Mouse (Mus musculus): ENCODE results near the gene 9930021J03Rik. TPM values are rescaled to one million over a fixed set of nuclear protein-coding genes. Genes with fewer than 3 reads are reported as not detected.

9930021J03Rik gene
- polyA plus RNA-seq (2012; rRNA removed; ENCODE audit: low replicate concordance): 7.2 and 11.1 TPM in 2 replicates

GRCm38 (mm10) chr19:29805917-29806785 is at the start of gene 9930021J03Rik:
Gene 9930021J03Rik, minus strand, starts transcription at chr19:29805989.

DNA sequence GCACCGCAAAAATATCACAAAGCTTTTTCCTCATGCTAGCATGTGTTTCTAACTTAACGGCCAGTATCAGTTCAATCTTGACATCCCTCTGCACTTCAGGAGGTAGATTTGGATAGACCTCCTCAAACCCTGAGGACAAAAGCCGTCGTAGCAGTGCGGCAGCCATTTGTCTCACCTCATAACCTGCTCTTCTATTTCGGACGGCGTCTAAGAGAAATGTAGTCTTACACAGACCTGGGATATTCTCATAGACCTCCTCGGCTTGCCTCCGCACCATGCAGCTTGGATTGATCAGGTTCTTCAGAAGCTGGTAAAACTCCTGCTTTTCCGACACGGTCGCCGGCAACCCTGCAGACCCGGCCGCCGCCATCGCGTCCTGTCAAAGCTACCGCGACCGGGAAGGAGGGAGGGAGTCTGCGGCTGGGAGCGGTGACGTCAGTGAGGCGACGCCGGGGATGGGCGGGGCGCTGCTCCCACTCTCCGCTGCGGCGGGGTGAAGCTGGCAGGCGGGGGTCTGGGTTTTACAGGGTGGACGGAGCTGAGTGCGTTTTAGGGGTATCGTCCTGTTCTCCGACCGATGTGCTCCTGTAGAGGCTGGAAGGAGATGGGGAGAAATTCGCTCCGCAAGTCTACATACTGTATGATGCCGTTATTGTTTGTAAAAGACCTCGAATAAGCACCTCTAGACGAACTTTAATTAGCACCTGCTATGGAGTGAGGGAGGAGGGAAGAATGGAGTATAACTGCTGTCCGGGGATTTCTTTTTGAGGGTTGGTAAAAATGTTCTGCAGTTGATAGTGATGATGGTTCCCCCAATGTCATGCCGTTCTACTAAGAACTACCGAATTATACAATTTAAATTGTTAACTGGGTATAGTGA is 7.0 kb upstream of the 9930021J03Rik start, which contains the start of gene Ranbp6:
Ranbp6 (minus strand) TSS at position 394 of the 880 bp plus-strand sequence.

GRCm38 (mm10) chr19:29697245-29697874 is 108.4 kb downstream of the 9930021J03Rik start, which contains the start of gene Mlana:
Gene Mlana, plus strand, starts transcription at chr19:29697824.

Other genes with a start within 250 kb of the 9930021J03Rik start
- gene Ermp1, start 157.6 kb downstream of the 9930021J03Rik start, polyA plus RNA-seq (2012; rRNA removed; ENCODE audit: low replicate concordance): 45.1 and 67.4 TPM in 2 replicates
- 0.57 TPM in 1 of 2 replicates, not detected in the other for gene Mlana, start 108.2 kb downstream of the 9930021J03Rik start, polyA plus RNA-seq (2012; rRNA removed; ENCODE audit: low replicate concordance)
- gene Ranbp6, start 7.0 kb upstream of the 9930021J03Rik start, polyA plus RNA-seq (2012; rRNA removed; ENCODE audit: low replicate concordance): 3.4 and 4.8 TPM in 2 replicates
- 4.7 TPM in 2 replicates for gene Il33, start 119.1 kb upstream of the 9930021J03Rik start, polyA plus RNA-seq (2012; rRNA removed; ENCODE audit: low replicate concordance)
- gene Trpd52l3, start 197.8 kb upstream of the 9930021J03Rik start, polyA plus RNA-seq (2012; rRNA removed; ENCODE audit: low replicate concordance): not detected in 2 replicates
- 32.6 and 67.9 TPM in 2 replicates for gene Uhrf2, start 224.5 kb upstream of the 9930021J03Rik start, polyA plus RNA-seq (2012; rRNA removed; ENCODE audit: low replicate concordance)

Measured in subcutaneous adipose tissue, adult 2 months (tissue).